Mouse (Mus musculus) heart, embryonic 15.5 days (tissue): ENCODE data around the gene Gpr65. TPM values are rescaled to one million over a fixed set of nuclear protein-coding genes. Genes with fewer than 3 reads are reported as not detected.
A peak's percentile ranks its signal among the peaks of the same experiment; 100 is the strongest.

Source experiments
- ATAC-seq: fragments of 200-750 bp; cut with Nextera tagmentation; replicated peaks from 2 replicates; pipeline ENCODE4 v1.8.0; 2017; ENCODE audit warnings: low read depth, moderate TSS enrichment; ENCODE audit not compliant: insufficient number of reproducible peaks, insufficient read depth, low FRiP score
- H3K27ac ChIP-seq: fragments of 300-500 bp; sonication (generic); 2 replicates; pipeline ENCODE4 v1.5.1; 2015; ENCODE audit warnings: mild to moderate bottlenecking, inconsistent platforms
- H3K27me3 ChIP-seq: fragments of 300-500 bp; sonication (generic); 2 replicates; pipeline ENCODE4 v1.6.1; 2015; ENCODE audit warnings: inconsistent platforms
- H3K36me3 ChIP-seq: fragments of 300-500 bp; sonication (generic); 2 replicates; pipeline ENCODE4 v1.6.1; 2015; ENCODE audit warnings: mild to moderate bottlenecking, inconsistent platforms
- H3K4me1 ChIP-seq: fragments of 300-500 bp; sonication (generic); replicated peaks from 2 replicates; pipeline ENCODE4 v1.6.1; 2015; ENCODE audit warnings: inconsistent platforms
- H3K4me2 ChIP-seq: fragments of 300-500 bp; sonication (generic); 2 replicates; pipeline ENCODE4 v1.6.1; 2015; ENCODE audit warnings: inconsistent platforms, mild to moderate bottlenecking, moderate library complexity
- H3K4me3 ChIP-seq: fragments of 300-500 bp; sonication (generic); 2 replicates; pipeline ENCODE4 v1.5.1; 2015; ENCODE audit warnings: mild to moderate bottlenecking, inconsistent platforms
- H3K9ac ChIP-seq: fragments of 300-500 bp; sonication (generic); 2 replicates; pipeline ENCODE4 v1.6.1; 2015; ENCODE audit warnings: mild to moderate bottlenecking, inconsistent platforms
- H3K9me3 ChIP-seq: fragments of 300-500 bp; sonication (generic); replicated peaks from 2 replicates; pipeline ENCODE4 v1.6.1; 2016; ENCODE audit warnings: inconsistent platforms
- WGBS: fragments of 180-500 bp; shearing (Covaris S2); methylation state at CpG from one replicate; pipeline ENCODE4 v1.1.7; 2015; ENCODE audit warnings: mixed read lengths; 5-methylcytosine and 5-hydroxymethylcytosine counted together
- polyA plus RNA-seq: library from polyadenylated mRNA; unstranded; fragments of >200 nt; fragmentation: Nextera tagmentation; extraction: Ambion mirVana; gene quantifications from 2 replicates; pipeline ENCODE4 v1.2.1, GENCODE M21; 2015

The Gpr65 gene
- polyA plus RNA-seq, 1 experiment from 2014 or later: 1.4 TPM

GRCm38 (mm10) chr12:98258371-98258844, 10.0 kb upstream of the Gpr65 start:
- Histone ChIP-seq H3K36me3 (no peaks in the 10 kb centered on the region), H3K9ac (peak overlapping the region; percentile 97), H3K27me3 (no peaks in the 10 kb centered on the region), H3K9me3 (no peaks in the 10 kb centered on the region), H3K4me1 (peaks cover 8% of the 10 kb centered on the region), H3K4me3 (peak overlapping the region; percentile 78), H3K27ac (peak overlapping the region; percentile 95), H3K4me2 (peak overlapping the region; percentile 79)
- peak; percentile 8; the same call in 1 of the 2 replicates for ATAC-seq
- under 1% methylated on average over 8 of the region's 8 CpGs for WGBS

GRCm38 (mm10) chr12:98258845-98259517, 9.5 kb upstream of the Gpr65 start, which contains the start of gene Galc:
Galc (minus strand) TSS chr12:98259459.
- Histone ChIP-seq H3K4me2 (peak within 1 kb of the TSS; percentile 79), H3K27me3 (no peaks in the 10 kb centered on the region), H3K9ac (peak within 1 kb of the TSS; percentile 97), H3K9me3 (no peaks in the 10 kb centered on the region), H3K27ac (peak within 1 kb of the TSS; percentile 95), H3K4me3 (peak within 1 kb of the TSS; percentile 78), H3K36me3 (no peaks in the 10 kb centered on the region), H3K4me1 (peaks cover 8% of the 10 kb centered on the region)
- peak; percentile 94 for ATAC-seq
- under 1% methylated on average over 75 of the region's 76 CpGs for WGBS

GRCm38 (mm10) chr12:98259518-98259852, 8.9 kb upstream of the Gpr65 start:
- peaks cover 8% of the 10 kb centered on the region for H3K4me1 ChIP-seq
- H3K36me3 ChIP-seq: no peaks in the 10 kb centered on the region
- 2% methylated on average over 12 of the region's 12 CpGs for WGBS
- peak overlapping the region; percentile 95 for H3K27ac ChIP-seq
- peak overlapping the region; percentile 97 for H3K9ac ChIP-seq
- ATAC-seq: no peak; the same call in 1 of the 2 replicates
- peak overlapping the region; percentile 78 for H3K4me3 ChIP-seq
- H3K27me3 ChIP-seq: no peaks in the 10 kb centered on the region
- H3K4me2 ChIP-seq: peak overlapping the region; percentile 79
- H3K9me3 ChIP-seq: no peaks in the 10 kb centered on the region

- no peaks in the 10 kb centered on the region for H3K4me1 ChIP-seq
- no peaks in the 10 kb centered on the region for H3K36me3 ChIP-seq
- no peaks in the 10 kb centered on the region for H3K27me3 ChIP-seq
- no peaks in the 10 kb centered on the region for H3K9me3 ChIP-seq
- H3K27ac ChIP-seq: no peak overlapping the region
- no peak overlapping the region for H3K9ac ChIP-seq
- H3K4me3 ChIP-seq: no peak overlapping the region
- WGBS: 82% methylated on average over 9 of the region's 9 CpGs
- no peak overlapping the region for H3K4me2 ChIP-seq
- ATAC-seq: no peak
Observed at GRCm38 (mm10) chr12:98265697-98266096, 2.7 kb upstream of the Gpr65 start.

GRCm38 (mm10) chr12:98269791-98270745, 1.6 kb downstream of the Gpr65 start:
- H3K27me3 ChIP-seq: no peaks in the 10 kb centered on the region
- H3K27ac ChIP-seq: no peak overlapping the region
- H3K4me3 ChIP-seq: peak overlapping the region; percentile 20
- H3K4me2 ChIP-seq: peak overlapping the region; percentile 31
- no peak overlapping the region for H3K9ac ChIP-seq
- no peaks in the 10 kb centered on the region for H3K4me1 ChIP-seq
- H3K9me3 ChIP-seq: no peaks in the 10 kb centered on the region
- 48% methylated on average over 17 of the region's 17 CpGs for WGBS
- ATAC-seq: 0 out of 2 replicates have a peak, but pooled peaks have one; percentile 22
- H3K36me3 ChIP-seq: no peaks in the 10 kb centered on the region

- H3K4me3 ChIP-seq: peak overlapping the region; percentile 20
Observed at GRCm38 (mm10) chr12:98270810-98271566, 2.6 kb downstream of the Gpr65 start.

GRCm38 (mm10) chr12:98272433-98272832, 4.0 kb downstream of the Gpr65 start:
- 56% methylated on average over 7 of the region's 7 CpGs for WGBS

More at GRCm38 (mm10) chr12:98270810-98271566, 2.6 kb downstream of the Gpr65 start:
- Histone ChIP-seq H3K4me2 (peak overlapping the region; percentile 31), H3K27me3 (no peaks in the 10 kb centered on the region), H3K27ac (no peak overlapping the region), H3K9ac (no peak overlapping the region), H3K4me1 (no peaks in the 10 kb centered on the region), H3K36me3 (no peaks in the 10 kb centered on the region), H3K9me3 (no peaks in the 10 kb centered on the region)
- 60% methylated on average over 12 of the region's 12 CpGs for WGBS
- no peak for ATAC-seq

GRCm38 (mm10) chr12:98280530-98280929, 12.1 kb downstream of the Gpr65 start:
- Histone ChIP-seq H3K27me3 (no peaks in the 10 kb centered on the region), H3K4me2 (no peak overlapping the region), H3K9me3 (no peaks in the 10 kb centered on the region), H3K36me3 (no peaks in the 10 kb centered on the region), H3K4me1 (peaks cover 5% of the 10 kb centered on the region; the same call in 1 of the 2 replicates), H3K9ac (no peak overlapping the region), H3K27ac (no peak overlapping the region), H3K4me3 (no peak overlapping the region)
- WGBS: 27% methylated on average over 5 of the region's 5 CpGs
- ATAC-seq: no peak

More at GRCm38 (mm10) chr12:98272433-98272832, 4.0 kb downstream of the Gpr65 start:
- no peak overlapping the region for H3K4me2 ChIP-seq
- no peak overlapping the region for H3K27ac ChIP-seq
- H3K4me3 ChIP-seq: no peak overlapping the region
- no peaks in the 10 kb centered on the region for H3K9me3 ChIP-seq
- no peaks in the 10 kb centered on the region for H3K27me3 ChIP-seq
- no peak for ATAC-seq
- no peak overlapping the region for H3K9ac ChIP-seq
- no peaks in the 10 kb centered on the region for H3K36me3 ChIP-seq
- no peaks in the 10 kb centered on the region for H3K4me1 ChIP-seq

- Histone ChIP-seq H3K36me3 (no peaks in the 10 kb centered on the region), H3K27ac (no peak overlapping the region), H3K9me3 (no peaks in the 10 kb centered on the region), H3K4me3 (no peak overlapping the region), H3K27me3 (no peaks in the 10 kb centered on the region), H3K4me1 (peaks cover 5% of the 10 kb centered on the region; the same call in 1 of the 2 replicates), H3K9ac (no peak overlapping the region), H3K4me2 (no peak overlapping the region)
- WGBS: 72% methylated on average over 8 of the region's 8 CpGs
- no peak for ATAC-seq
Observed at GRCm38 (mm10) chr12:98280996-98281395, 12.6 kb downstream of the Gpr65 start.

- no peaks in the 10 kb centered on the region for H3K27me3 ChIP-seq
- ATAC-seq: no peak
- H3K27ac ChIP-seq: no peak overlapping the region
- no peak overlapping the region for H3K4me2 ChIP-seq
- no peaks in the 10 kb centered on the region for H3K9me3 ChIP-seq
- H3K36me3 ChIP-seq: no peaks in the 10 kb centered on the region
- no peak overlapping the region for H3K4me3 ChIP-seq
- WGBS: 62% methylated on average over 14 of the region's 14 CpGs
- H3K4me1 ChIP-seq: peaks cover 5% of the 10 kb centered on the region; the same call in 1 of the 2 replicates
- H3K9ac ChIP-seq: no peak overlapping the region
Observed at GRCm38 (mm10) chr12:98282776-98283486, 14.5 kb downstream of the Gpr65 start.
